Mouse (Mus musculus): Measurements from ENCODE around the gene Tmem121. TPM values are rescaled to one million over a fixed set of nuclear protein-coding genes. Genes with fewer than 3 reads are reported as not detected.
A peak's percentile ranks its signal among the peaks of the same experiment; 100 is the strongest.
"Not testable (repeated sequence)": the region's sequence is repeated elsewhere in the genome, so short reads cannot be mapped to it uniquely, and the experiment has no call there.

The Tmem121 gene
- total RNA-seq, 4 experiments from 2014 or later = 0.16 to 0.22 TPM; not detected in 2

DNA sequence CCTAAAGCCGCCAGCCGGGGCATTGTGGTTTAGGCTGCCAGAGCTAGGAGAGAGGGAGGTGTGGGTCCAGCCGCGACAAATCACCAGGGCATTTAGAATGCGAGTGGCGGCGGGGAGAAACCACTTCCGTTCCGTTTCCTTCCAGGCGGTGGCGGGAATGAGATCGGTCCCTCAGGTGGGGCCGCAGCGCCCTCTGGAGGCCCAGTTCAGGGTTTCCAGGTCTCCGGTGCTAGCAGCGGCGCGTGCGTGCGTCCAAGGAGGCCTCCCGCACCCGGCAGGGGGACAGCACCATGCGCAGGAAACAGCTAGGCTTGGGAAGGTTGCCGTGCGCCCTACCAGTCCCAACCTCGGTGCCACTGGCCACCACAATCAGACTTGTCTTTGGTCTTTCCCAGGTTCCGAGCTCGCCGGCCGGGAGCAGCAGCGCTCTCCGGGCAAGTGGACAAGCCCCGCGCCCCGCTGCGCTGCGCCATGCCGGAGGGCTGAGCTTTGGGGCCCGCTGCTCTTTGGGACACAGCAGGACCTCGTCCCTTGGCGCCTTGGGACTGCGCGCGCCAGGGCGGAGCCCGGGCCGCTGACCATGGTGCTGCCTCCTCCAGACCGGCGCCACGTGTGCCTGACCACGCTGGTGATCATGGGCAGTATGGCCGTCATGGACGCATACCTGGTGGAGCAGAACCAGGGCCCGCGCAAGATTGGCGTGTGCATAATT lies 2.0 kb downstream of the Tmem121 start:
- peak; percentile 27 for DNase-seq (ENCODE audit: low spot score)

DNA sequence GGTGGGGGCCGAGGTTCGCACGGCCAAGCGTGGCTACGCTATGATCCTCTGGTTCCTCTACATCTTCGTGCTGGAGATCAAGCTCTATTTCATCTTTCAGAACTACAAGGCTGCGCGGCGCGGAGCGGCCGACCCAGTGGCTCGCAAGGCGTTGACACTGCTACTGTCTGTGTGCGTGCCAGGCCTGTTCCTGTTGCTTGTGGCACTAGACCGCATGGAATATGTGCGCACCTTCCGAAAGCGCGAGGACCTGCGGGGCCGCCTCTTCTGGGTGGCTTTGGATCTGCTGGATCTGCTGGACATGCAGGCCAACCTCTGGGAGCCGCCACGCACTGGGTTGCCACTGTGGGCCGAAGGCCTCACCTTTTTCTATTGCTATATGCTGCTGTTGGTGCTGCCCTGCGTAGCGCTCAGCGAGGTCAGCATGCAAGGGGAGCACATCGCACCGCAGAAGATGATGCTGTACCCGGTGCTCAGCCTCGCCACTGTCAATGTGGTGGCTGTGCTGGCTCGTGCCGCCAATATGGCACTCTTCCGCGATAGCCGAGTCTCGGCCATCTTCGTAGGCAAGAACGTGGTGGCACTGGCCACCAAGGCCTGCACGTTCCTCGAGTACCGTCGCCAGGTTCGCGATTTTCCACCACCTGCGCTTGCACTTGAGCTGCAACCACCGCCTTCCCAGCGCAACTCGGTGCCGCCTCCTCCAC lies 2.8 kb downstream of the Tmem121 start:
- no peak for DNase-seq (ENCODE audit: low spot score)

DNA sequence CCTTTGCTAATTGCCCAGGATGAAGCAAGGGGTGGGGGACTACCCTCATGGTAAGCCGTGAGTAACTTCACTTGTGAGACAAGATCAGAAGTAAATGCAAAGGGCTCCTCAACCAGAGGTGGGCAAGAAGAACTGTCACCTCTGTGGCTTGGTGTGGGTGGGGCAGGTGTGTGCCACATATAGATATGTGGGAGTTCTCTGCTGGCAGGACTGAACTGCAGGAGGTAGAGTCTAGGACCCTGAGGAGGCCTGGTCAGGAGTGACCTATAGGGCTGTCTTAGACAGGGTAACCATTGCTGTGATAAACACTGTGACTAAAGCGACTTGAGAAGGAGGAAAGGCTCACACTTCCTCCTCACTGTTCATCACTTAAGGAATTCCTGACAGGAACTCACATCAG lies 7.7 kb downstream of the Tmem121 start:
- no peak for DNase-seq (ENCODE audit: low spot score)

DNA sequence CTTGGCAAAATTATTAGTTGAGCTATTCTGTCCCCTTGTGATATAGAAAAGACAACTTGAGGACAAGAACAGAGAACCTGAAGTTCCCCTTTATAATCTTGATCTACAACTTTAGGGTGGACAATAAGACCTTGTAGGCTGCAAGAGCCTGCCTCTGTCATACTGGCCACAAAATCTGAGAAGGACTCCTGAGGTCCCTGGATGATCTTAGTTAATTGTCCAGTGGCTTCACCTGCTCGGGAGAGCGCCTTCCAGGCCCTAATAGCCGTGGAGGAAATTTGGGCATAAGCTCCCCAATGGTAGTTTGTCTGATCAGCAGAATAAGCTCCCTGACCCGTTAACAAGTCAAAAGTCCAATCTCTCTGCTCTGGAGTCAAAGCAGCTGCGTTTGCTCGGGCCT lies 13.4 kb downstream of the Tmem121 start:
- not testable (repeated sequence) for DNase-seq (ENCODE audit: low spot score)

DNA sequence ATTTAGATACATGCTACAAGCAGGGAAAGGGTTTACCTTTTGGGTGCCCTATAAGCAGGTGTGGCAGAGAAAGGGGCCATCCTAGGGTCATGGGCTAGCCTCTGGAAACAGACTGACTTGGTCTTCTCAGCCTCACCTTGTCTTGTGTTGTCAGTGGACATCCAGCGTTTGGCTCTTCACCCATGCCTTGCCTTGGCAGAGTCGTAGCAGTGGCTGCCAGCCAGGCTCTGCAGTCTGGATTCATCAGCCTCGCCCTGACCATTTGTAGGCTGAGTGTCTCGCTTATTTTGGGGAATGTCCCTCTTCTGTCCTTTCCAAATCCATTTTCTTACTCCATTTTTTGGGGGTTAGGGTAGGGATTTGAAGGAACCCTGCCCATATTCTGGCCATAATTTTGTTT lies 15.6 kb downstream of the Tmem121 start:
- DNase-seq (ENCODE audit: low spot score) = no peak

DNA sequence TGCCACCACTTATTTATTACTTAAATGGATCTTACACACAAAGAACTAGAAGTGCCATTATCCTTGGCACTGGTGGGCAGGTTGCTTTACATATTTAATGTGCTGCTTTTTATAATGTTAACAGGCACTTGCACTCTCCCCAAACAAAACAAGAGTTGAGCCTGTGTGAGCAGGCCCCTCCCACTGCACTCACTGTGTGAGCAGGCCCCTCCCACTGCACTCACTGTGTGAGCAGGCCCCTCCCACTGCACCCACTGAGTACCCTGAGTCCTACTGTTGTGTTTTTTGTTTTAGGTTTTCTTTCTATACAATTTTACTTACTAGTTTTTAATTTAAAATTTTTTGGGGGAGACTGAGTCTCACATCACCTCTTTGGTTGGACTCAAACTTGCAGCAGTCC lies 16.3 kb downstream of the Tmem121 start:
- DNase-seq (ENCODE audit: low spot score) = no peak

DNA sequence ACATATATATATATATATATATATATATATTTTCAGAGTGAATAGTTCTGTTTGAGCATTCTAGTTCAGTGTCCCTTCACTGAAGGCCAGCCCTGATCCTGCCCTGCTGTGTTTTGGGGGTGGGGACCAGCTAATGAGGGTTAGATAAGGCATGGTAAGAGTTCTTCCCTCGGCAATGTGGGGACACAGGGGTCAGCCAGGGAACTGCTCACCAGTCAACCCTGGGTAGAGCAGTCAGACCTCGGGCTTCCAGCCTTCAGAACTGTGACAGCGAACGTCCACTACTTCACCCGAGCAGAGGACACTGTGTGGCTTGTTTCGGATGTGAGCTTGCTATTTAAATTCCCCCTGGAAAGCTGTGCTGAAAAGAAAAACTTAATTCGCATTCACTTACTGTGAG lies 17.8 kb downstream of the Tmem121 start:
- DNase-seq (ENCODE audit: low spot score) = no peak

DNA sequence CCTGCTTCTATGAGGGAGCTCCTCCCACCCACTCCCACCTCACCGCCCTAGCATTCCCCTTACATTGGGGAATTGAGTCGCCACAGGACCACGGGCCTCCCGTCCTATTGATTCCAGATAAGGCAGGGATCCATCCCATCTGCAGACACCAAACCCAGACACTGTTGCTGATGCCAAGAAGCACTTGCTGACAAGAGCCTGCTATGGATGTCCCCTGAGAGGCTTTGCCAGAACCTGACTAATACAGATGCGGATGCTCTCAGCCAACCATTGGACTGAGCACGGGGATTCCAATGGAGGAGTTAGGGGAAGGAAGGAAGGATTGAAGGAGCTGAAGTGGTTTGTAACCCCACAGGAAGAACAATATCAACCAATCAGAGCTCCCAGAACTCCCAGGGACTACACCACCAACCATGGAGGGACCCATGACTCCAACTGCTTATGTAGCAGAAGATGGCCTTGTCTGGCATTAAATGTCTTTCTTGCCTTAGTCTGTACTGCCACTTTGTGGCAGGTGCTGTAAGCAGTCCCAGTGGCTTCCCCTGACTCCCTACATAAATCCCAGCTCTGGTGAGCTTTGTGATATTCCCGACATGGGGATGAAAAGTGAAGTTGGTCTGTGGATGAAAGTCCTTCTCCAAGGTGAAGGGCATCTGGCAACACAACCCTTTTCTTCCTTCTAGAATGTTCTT lies 19.7 kb downstream of the Tmem121 start:
- DNase-seq (ENCODE audit: low spot score) = no peak

DNA sequence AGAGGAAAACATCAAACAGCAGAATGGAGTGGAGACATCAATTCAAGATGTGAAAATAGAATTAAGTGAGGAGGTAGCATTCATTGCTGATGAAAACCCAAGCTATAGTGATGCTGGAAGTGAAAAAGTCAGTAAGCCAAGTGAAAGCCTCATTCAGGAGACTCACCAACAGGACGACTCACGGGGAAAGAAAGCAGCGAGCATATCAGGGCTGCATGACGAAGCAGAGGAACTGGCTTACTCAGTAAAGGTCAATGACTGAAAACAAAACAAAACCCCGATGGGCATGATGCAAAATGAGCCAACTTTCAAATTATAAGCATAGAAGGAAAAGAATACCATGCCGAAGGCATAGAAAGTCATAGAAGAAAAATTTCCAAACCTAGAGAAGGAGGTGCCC lies 22.0 kb downstream of the Tmem121 start:
- DNase-seq (ENCODE audit: low spot score) = no peak

DNA sequence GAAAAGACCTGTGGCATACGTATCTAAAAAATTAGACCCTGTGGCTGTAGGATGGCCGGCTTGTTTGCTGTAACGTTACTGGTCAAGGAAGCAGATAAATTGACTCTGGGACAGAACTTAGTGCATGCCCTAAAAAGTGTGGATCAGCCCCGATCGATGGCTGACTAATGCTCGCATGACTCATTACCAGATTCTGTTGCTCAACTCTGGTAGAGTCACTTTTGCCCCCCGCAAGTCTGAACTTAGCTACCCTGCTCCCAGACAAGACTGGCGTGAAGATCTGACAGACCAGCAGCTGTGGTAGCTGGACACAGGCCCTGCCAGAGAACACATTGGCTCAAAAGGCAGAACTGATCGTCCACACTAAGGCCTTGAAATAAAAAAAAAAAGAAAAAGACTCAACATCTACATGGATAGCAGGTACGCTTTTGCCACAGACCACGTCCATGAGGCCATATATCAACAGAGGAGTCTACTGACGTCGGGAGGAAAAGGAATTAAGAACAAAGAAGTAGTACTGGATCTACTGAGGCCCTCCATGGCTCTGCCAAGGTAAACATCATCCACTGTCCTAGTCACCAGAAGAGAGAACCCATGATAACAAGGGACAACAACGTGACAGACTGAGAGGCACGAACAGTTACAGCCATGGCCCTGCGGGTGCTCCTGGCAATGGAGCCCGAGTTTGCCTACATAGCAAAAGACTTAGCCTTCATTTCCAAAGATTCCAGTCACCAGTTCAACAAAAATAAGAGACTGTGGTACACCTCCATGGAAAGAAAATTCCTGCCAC lies 25.1 kb downstream of the Tmem121 start:
- no peak for DNase-seq (ENCODE audit: low spot score)

DNA sequence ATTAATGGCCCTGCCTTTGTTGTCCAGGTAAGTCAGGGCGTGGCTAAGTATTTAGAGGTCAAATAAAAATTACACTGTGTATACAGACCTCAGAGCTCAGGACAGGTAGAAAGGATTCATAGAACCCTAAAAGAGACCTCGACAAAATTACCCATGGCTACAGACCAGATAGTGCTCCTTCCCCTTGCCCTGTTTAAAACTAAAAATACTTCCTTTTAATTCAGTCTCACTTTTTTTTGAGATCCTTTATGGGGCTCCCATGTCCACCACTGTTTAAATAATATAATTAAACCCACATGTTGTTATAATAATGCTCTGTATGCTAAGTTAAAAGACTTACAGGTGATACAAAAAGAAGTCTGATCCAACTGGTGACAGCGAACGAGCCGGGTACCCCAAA lies 26.0 kb downstream of the Tmem121 start:
- DNase-seq (ENCODE audit: low spot score) = no peak

DNA sequence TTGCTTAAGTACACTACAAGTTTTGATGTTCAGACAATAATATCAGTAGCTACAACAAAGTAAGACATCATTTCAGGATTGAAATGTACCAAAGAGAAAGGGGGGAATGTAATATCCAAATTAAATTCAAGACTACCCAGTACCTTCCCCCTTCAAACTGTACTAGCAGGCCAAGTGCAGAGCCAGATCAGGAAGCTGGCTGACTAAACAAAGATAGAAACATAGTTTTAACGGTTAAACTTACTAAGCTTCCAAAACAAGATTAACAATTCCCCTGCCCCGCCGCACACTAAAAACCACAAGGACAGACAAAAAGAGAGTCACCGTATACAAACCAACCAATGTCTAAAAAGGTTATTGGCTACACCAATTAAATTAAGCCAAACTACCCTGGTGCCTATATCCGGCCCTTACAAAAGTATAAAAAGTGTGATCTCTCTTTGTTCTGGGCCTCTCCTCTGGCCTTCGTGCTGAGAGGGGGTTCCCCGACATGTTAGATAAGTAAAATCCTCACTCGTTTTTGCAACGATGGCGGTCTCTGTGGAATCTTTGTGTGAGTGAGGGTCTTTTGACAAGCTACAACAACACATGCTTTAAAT lies 26.7 kb downstream of the Tmem121 start:
- DNase-seq (ENCODE audit: low spot score) = no peak

DNA sequence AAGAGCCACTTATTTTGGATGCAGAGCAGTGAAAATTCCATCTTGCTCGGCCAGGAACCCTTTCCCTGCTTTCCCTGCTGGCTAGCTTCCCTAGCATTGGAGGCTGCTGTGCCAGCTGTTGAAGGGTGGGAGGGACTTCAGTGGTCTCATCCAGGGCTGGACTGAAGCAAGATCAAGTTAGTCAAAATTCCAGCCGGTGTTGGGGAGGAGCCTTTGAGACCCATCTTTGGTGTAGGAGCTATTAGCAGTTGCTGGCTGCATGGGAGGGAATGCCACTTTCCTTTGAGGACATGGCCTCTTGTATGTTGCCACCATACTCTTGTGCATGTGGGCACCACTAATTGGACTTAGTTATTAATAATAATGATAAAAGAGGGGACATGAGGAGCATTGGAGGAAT lies 27.5 kb downstream of the Tmem121 start:
- no peak for DNase-seq (ENCODE audit: low spot score)

DNA sequence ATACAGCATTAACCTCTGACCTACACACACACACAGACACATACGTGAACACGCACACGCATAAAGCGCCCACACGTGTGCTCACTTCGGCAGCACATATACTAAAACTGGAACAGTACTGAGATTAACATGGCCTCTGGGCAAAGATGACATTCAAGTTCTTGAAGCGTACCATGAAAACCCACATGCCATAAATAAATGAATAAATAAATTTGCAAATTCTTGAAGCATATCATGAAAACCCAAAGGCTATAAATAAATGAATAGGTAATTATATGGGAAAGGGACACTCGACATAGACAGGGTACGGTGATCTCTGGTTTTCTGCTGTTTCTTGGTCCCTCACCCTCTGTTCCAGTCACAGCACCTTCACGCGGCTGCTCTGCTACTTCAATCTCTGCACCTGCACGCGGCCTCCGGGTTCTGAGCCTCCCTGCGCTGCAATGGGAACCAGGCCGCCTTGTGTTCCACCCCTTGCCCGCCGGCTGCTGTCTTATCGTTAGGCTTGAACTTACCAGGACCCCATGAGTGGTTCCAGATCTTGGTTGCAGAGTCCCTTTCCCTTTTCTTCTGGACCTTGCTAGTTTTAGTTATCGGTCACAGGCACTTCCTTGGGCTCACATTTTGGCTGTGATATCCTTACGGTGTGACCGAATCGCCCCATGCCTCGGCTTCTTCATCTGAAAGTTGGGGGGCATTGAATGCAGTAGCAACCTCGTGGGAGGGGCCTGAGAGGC lies 28.5 kb downstream of the Tmem121 start:
- DNase-seq (ENCODE audit: low spot score) = no peak

DNA sequence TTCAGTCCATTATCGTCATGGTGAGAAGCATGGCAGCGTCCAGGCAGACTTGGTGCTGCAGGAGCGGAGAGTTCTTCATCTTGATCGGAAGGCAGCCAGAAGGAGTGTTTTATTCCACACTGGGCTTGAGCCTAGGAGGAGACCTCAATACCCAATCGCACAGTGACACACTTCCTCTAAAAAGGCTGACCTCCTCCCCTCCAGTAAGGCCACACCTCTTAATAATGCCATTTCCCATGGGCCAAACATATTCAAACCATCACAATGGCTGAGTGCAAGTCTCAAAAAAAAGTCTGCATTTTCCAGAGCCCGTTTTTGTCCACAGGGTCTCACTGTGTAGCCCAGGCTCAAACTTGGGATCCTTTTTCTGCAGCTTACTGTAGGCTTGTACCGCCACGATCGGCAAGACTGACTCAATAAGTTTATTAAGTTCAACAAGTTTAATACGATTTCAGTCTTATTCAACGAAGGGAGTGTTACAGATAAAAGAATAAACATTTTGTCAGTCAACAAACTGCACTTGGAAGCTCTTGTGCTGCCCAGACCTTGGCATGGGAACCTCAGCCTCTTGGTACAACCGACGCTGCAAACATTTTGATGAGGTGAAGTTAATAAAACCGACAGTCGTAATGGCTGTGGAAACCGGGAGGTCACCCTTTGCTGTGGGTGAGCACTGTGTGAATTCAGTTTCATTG lies 29.4 kb downstream of the Tmem121 start:
- no peak for DNase-seq (ENCODE audit: low spot score)

DNA sequence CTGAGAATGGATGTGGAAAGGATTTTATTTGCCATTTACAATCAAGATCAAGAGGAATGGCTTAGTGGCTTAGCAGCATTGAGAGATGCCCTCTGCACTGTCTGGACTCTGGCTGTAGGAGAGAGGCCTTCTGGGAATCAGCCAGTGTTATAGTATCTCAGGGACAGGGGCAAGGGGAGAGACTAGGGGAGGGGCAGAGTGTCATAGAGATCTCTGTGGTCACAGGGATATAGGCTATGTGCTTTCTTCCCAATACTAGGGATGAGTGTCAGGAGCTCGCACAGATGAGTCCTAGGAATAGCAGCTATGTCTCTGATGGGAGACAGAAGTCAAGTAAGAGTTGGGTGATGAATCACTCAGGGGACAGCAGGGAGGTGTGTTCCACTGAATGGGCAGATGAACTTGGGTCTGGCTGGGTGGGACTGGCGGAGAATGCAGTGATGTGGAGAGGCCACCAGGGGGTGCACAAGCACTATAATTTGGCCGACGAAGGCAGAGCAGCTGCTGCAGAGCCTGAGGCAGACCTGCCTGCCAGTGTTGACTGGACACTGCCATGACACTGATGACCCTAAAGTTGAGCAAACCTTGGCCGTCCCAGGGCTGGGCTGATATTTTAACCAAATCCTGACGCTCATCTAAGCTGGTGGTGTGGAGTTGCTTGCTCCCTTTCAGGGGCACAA lies 30.1 kb downstream of the Tmem121 start:
- peak; percentile 49 for DNase-seq (ENCODE audit: low spot score)

DNA sequence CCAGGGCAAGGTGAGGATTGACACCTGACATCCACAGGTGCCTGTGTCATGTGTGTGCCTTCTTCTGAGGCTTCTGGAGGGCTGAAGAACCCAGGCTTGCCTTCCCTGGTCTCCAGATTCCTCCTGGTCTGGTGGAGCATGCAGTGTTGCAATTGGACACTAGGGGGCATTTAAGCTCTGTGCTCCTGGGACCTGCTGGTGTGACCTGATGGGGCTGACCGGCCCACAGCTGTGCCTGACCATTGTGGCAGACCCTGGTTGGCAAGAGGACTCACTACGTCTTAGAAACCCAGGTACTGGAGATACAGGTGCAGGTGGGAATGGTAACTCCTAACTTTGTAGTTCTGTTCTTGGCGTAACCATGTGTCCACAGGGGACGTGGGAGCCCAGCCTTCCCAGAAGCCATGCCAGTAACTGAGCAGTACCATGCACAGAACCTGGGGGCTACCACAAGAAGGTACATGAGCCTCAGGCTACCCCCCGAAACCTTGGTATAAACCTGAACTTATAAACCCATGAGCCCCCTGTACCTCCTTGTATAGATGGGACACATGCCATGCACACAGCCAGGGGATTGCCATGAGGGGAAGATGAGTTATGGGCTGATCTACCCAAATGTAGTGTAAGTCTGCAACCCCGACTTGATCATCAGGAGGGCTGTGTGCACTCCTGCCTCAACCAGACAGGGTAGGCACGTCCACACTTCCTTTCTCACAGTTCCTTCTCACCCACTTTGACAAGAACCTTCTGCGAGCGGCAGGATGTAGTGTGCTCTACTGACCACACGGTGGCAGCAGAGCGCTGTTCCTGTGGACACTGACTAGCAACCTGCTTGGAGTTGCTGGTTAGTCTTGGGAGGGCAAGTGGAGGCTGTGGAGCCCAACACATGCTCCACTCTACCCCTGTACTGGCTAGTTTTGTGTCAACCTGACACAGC lies 31.8 kb downstream of the Tmem121 start:
- DNase-seq (ENCODE audit: low spot score) = peak; percentile 44

DNA sequence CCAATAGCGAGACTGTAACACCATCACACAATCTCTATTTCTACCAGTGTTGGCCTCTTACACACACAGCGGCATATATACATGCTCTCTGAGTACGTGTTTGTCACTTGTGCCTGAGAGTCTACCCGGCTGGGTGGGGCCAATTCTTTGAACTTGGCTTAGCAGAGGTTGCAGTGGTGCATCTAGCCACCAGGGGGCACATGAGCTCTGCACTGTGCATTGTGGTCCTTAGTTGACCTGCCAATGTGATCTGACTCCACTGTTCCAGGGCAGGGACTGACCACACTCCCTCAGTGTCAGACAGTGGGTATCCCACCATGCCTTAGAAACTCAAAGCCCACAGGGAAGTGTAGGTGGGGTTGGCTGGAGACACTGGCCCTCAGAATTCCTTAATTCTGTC lies 34.1 kb downstream of the Tmem121 start:
- peak; percentile 10 for DNase-seq (ENCODE audit: low spot score)

DNA sequence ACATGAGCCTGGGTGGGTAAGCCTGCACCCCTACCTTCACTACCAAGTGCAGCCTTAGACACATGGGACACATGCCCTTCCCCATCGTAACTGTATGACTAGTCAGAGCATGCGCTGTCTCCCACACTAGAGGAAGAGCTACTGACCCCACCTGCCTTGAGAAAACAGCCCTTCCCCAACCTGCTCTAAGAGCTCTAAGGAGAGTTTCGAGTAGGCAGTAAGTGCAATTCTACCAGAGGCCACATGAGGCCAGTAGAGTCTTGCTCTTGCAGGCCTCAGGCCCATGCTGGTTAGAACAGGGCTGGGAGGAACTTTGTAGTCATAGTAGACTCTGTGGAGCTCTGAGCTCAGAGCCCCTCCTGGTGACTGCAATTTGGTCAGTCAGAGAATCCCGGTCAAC lies 34.7 kb downstream of the Tmem121 start:
- DNase-seq (ENCODE audit: low spot score) = peak; percentile 54

All from heart, adult 8-10 months (tissue).